Mouse (Mus musculus) small intestine, adult 2 months (tissue): ENCODE results near the gene Slc38a5. TPM values are rescaled to one million over a fixed set of nuclear protein-coding genes. Genes with fewer than 3 reads are reported as not detected.
"Not testable (repeated sequence)": the region's sequence is repeated elsewhere in the genome, so short reads cannot be mapped to it uniquely, and the experiment has no call there.

Experiments
- H3K27ac ChIP-seq: fragments of 200-500 bp; 2 replicates; pipeline ENCODE4 v1.5.1; 2012; ENCODE audit warnings: low read depth, low read length, control low read depth, inconsistent platforms; ENCODE audit not compliant: insufficient read depth
- H3K27me3 ChIP-seq: fragments of 200-500 bp; 2 replicates; pipeline ENCODE4 v1.6.1; 2012; ENCODE audit warnings: mild to moderate bottlenecking, moderate library complexity, low read length, inconsistent platforms; ENCODE audit not compliant: control insufficient read depth, insufficient read depth
- H3K36me3 ChIP-seq: fragments of 200-500 bp; 2 replicates; pipeline ENCODE4 v1.6.1; 2012; ENCODE audit warnings: mild to moderate bottlenecking, low read length, control low read depth, inconsistent platforms; ENCODE audit not compliant: control insufficient read depth, insufficient read depth
- H3K4me1 ChIP-seq: fragments of 200-500 bp; 2 replicates; pipeline ENCODE4 v1.6.1; 2012; ENCODE audit warnings: low read length, inconsistent platforms, mixed read lengths; ENCODE audit not compliant: control insufficient read depth, insufficient read depth, insufficient read length
- H3K4me3 ChIP-seq: fragments of 200-500 bp; 2 replicates; pipeline ENCODE4 v1.5.1; 2012; ENCODE audit warnings: low read depth, mild to moderate bottlenecking, control low read depth, inconsistent platforms, low read length, moderate library complexity
- CTCF ChIP-seq: fragments of 200-500 bp; IDR thresholded peaks from 2 replicates; pipeline ENCODE4 v1.5.1; 2012; ENCODE audit warnings: low read depth, mild to moderate bottlenecking, control low read depth, inconsistent platforms, low read length, moderate library complexity, mixed read lengths; ENCODE audit not compliant: insufficient replicate concordance, insufficient read length; ENCODE audit errors: extremely low read depth
- POLR2A ChIP-seq: fragments of 200-500 bp; IDR thresholded peaks from 2 replicates; pipeline ENCODE4 v1.6.1; 2012; ENCODE audit warnings: low read depth, mild to moderate bottlenecking, control low read depth, inconsistent platforms, low read length, moderate library complexity
- WGBS: fragments of 180-500 bp; shearing (Covaris S2); methylation state at CpG from one replicate; pipeline ENCODE4 v1.1.7; 2018; 5-methylcytosine and 5-hydroxymethylcytosine counted together
- polyA plus RNA-seq: library from polyadenylated mRNA; depleted of rRNA; stranded (reverse); fragments of >200 nt; gene quantifications from 2 replicates; pipeline ENCODE4 v1.2.3, GENCODE M21; 2012; rRNA removed

The Slc38a5 gene
- polyA plus RNA-seq, 1 experiment, result 0.24 TPM

DNA sequence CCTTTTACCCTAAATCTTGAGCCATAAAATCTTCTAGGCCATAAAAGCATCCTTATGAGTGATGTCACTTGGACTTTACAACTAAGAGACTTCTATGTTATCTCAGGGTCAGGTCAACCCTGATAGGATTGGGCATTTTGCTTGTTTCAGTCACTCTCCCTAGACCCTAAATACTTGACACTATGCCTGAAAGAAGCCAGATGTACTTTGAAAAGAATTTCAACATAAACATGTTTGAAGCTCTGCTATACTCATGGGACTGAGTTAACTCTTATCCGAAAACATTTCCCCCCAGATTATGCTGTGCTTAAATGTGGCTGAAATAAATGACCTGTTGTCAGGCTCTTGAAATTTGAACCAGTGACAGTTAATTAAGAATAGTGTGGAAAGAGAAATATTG lies 38.4 kb downstream of the Slc38a5 start:
- Histone ChIP-seq H3K4me1 (no peaks in the 10 kb centered on the region), H3K4me3 (no peak overlapping the region), H3K27ac (no peak overlapping the region), H3K27me3 (no peaks in the 10 kb centered on the region), H3K36me3 (no peaks in the 10 kb centered on the region)
- 43% methylated on average over 1 of the region's 1 CpGs for WGBS
- TF ChIP-seq CTCF, result no peak
- no peak for TF ChIP-seq POLR2A

DNA sequence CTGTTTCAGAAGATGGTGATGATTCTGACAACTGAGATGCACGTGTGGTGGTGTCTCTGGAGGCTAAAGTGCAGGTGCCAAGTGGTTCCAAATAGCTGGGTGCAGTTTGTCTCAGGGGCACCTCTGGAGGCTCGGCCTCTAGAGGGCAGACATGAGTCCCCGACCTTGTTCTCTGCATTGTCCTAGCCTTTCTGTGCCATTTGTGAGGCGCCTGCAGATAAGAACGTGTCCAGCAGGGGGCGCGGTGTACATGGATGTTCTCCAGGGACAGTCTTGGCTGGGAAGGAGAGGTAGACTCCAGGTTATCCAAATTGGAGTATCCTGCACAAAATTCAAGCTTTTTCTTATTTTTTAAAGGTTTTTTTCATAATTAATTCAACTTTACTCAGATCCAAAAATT lies 44.0 kb downstream of the Slc38a5 start:
- 8% methylated on average over 7 of the region's 7 CpGs for WGBS
- TF ChIP-seq CTCF, result peak; percentile 38; the same call in 1 of the 2 replicates
- H3K4me3 ChIP-seq, H3K36me3 ChIP-seq, H3K4me1 ChIP-seq, H3K27me3 ChIP-seq, H3K27ac ChIP-seq: not testable (repeated sequence)

DNA sequence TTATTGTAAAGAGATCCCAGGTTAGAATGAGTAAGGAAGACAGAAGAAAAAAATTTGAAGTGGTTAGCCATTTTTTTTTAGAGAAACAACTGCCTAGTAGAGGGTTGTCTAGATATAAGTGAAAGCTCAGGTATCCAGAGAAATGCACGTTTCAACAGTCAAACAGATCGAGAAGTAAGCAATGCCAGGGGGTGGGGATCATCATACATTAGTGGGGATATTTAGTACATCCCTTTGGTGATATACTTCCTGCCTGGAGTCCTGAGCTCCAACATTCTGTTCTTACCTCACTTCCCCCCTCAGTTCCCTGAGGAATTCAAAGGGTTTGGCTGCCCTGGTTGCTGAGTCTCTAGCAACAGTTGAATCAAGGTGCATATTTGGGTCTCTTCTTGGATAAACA lies 56.2 kb downstream of the Slc38a5 start, which contains the start of gene Ssxb10:
Ssxb10 (plus strand) TSS at position 301 of the 400 bp plus-strand sequence.
- 65% methylated on average over 2 of the region's 2 CpGs for whole genome bisulfite sequencing
- H3K4me3 ChIP-seq, result no peak within 1 kb of the TSS
- H3K27ac ChIP-seq, result no peak within 1 kb of the TSS
- no peaks in the 10 kb centered on the region for H3K4me1 ChIP-seq
- H3K36me3 ChIP-seq, result no peaks in the 10 kb centered on the region
- TF ChIP-seq POLR2A (no peak), CTCF (no peak)
- H3K27me3 ChIP-seq, result no peaks in the 10 kb centered on the region

Other genes starting within 250 kb of the Slc38a5 start
- gene Suv39h1, start 196.4 kb upstream of the Slc38a5 start, polyA plus RNA-seq, result 4.5 and 9.2 TPM in 2 replicates
- 2.9 and 6.0 TPM in 2 replicates for gene Was, start 180.6 kb upstream of the Slc38a5 start, polyA plus RNA-seq
- gene Wdr13, start 138.2 kb upstream of the Slc38a5 start, polyA plus RNA-seq, result 81.7 and 93.0 TPM in 2 replicates
- gene Rbm3, start 125.3 kb upstream of the Slc38a5 start, polyA plus RNA-seq, result 22.2 and 31.7 TPM in 2 replicates
- gene Tbc1d25, start 95.0 kb upstream of the Slc38a5 start, polyA plus RNA-seq, result 7.6 and 8.4 TPM in 2 replicates
- 47.7 and 88.0 TPM in 2 replicates for gene Ebp, start 77.6 kb upstream of the Slc38a5 start, polyA plus RNA-seq
- 6.8 and 10.8 TPM in 2 replicates for gene Porcn, start 64.6 kb upstream of the Slc38a5 start, polyA plus RNA-seq
- gene Ftsj1, start 18.7 kb upstream of the Slc38a5 start, polyA plus RNA-seq, result 11.4 and 16.1 TPM in 2 replicates
- gene Ssxb10, start 56.3 kb downstream of the Slc38a5 start, polyA plus RNA-seq, result not detected in 2 replicates
- gene Ssxb9, start 95.8 kb downstream of the Slc38a5 start, polyA plus RNA-seq, result not detected in 2 replicates
- gene Ssxb1, start 142.2 kb downstream of the Slc38a5 start, polyA plus RNA-seq, result not detected in 2 replicates
- not detected in 2 replicates for gene Ssxb2, start 190.6 kb downstream of the Slc38a5 start, polyA plus RNA-seq